Mouse (Mus musculus): ENCODE data around the gene Ivl. TPM values are rescaled to one million over a fixed set of nuclear protein-coding genes. Genes with fewer than 3 reads are reported as not detected.

The Ivl gene
- not detected for polyA plus RNA-seq (2017; shearing (Covaris generic))

DNA sequence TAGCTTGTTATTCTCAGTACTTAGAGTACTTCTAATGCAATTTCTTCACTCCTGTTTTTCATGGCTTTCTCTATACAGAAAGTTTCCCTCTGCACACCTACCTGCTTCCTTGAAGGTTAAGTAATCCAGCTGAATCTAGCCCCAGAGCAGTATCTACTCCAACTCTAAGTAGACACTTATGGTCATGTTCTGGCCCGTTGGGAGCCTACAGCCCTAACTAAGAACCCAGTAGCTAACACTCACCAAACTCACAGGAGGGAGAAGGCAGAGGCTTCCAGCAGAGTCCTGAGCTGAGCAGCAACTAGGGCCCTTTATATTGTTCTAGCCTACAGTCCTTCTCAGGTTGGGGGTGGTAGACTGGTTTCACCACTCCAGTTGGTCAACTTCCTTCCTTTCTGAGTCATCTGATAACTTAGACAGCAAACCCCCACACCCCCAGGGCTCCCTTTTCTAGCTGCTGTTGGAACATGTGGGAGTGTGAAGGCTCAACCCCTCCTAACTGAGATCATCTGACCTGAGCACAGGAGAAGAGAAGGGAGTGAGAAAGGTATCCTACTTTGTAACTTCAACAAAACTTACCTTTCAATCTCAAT is at the start of gene Ivl:
Ivl (minus strand) TSS at position 287 of the 593 bp plus-strand sequence.
- ATAC-seq = no peak

DNA sequence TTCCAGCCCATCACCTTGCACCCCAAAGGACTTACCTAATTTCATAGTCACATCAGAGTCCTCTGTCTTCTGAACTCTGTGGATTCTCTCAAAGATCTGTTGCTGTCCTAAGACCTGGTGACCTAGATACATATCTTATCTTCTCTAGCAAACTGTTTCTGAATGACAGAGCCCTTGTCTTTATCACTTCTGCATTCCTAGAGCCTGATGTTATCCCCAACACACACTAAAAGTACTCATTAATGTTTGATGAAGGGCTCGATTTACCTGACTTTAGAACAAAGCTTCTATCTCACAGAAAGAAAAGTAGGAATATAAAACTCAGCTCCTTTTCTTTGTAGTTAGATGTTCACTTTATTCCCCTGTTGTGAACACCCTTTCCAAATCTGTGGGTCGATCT is 48.0 kb upstream of the Ivl start, which contains the start of gene Lce6a:
Lce6a (minus strand) TSS at position 101 of the 400 bp plus-strand sequence.
- ATAC-seq = no peak

DNA sequence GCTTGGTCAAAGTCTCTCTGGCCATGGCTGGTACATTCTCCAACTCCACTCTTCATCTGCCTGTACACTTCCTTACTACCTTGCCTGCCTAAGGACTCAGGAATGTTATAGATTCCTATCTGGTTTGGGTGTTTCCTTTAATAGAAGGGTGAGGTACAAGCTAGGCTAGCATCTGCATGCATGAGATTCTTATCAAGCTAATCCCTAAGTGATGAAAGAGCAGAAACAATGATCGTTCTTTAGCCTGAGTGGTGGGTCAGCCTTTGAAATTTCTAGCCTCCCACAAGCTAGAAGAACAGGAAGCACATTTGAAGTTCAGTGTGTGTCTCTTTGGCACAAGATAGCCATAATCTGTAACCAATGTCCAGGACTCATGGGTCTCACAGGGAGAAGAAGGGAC is 36.3 kb upstream of the Ivl start:
- no peak for ATAC-seq

DNA sequence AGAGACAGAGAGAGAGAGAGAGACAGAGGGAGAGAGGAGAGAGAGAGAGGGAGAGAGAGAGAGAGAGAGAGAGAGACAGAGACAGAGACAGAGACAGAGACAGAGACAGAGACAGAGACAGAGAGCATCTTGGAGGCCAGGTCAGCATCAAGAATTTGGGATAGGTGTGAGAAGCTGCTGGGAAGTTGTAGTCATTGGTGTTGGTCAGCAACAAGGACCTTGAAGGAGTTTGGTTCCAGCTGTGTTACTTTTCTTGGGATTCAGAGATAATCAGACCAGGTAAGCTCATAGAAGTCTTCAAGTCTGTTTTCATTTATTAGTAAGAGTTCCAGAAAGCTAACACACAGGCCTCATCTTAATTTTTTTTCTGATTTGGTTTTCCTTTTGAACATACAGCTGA is 33.9 kb upstream of the Ivl start, which contains the start of gene 2210017I01Rik:
2210017I01Rik (minus strand) TSS at position 101 of the 400 bp plus-strand sequence.
- ATAC-seq = no peak

DNA sequence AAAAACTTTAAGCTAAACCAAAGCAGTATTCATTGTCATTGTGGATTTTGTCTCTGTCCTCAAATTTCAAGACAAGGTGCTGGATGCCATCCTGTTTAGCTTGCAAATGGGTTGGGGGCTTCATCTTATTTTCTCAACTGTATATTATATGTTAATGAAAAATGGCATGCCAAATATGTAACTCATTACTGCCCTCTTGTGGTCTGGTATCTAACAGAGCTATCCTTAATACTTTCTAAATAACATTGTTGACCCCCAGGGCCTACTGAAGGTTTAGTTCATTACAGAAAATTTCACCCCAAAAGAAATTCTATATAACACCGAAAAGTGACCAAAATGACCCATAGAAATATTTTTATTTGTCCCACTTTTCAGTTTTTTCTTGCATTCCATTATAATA is 28.6 kb upstream of the Ivl start:
- no peak for ATAC-seq

DNA sequence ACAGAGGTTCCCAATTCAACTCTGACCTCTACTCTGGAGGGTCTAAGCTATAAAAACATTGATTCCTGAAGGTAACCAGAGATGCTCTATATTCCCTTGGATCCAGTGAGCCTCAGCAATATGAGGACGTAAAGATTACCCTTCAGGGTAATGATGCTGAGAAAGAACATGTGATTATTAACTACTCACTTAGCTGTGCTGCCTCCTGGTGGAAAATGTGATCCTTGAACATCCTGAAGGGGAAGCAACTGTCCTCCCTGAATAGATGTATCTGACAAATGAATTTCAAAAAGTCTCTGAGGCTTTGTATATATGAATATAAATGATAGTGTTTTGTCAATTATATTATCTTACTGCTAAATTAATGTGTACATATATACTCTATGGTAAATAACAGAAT is 26.9 kb upstream of the Ivl start:
- ATAC-seq = no peak

DNA sequence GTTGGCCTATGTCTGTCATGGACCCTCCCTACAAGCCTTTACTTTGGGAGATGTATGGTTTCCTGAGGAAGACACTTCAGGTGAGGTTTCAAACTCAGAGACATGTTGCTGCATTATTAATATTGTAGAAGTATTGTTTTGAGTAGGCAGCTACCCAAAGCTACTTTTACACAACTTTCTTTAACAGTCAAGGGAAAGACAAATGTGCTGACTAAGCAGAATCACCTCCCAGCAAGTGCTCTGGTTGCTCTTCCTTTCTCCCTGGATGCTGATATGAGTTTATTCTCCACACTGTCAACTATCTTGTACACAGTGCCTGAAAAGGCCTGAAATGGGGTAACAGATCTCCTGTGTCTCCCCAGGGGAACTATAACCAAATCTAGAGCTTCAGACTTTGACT is 26.4 kb upstream of the Ivl start:
- no peak for ATAC-seq

DNA sequence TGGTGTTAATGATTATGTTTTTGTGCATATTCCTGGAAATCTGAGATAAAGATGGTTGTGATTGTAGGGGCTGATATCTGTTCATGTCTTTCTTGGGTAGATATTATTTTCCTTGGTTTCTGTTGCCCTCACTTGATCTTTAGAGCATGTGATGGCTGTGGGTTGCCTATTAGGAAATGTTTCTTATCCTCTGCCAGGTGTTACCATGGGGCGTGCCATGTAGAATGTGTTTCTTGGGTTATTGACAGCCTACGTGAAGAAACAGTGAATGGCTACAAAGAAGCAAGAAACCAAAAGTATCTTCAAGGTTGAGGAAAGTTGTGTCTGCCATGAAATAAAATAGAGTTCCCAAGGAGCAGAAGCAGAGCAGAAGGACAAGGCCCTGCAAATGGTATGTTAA is 24.9 kb upstream of the Ivl start:
- no peak for ATAC-seq

DNA sequence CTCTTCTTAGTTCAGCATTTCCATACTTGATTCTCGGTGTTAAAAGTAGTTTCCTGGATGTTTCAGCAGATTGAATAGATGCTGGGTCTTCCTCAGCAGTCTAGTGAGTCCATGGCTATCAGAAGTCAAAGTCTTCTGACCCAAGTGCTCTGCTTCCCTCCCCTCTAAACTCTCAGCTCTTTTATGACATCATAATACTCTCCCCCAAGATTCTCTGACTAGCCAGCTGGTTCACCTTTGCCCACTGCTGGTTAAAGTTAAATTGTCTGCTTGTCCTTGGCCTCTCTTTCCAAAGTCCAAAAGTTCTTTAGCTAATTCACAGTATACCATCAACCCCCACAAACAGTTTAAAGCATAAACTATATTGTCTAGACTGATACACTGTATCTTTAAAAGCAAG is 15.3 kb upstream of the Ivl start, which contains the start of gene Smcp:
Smcp (minus strand) TSS at position 140 of the 400 bp plus-strand sequence.
- ATAC-seq = no peak

DNA sequence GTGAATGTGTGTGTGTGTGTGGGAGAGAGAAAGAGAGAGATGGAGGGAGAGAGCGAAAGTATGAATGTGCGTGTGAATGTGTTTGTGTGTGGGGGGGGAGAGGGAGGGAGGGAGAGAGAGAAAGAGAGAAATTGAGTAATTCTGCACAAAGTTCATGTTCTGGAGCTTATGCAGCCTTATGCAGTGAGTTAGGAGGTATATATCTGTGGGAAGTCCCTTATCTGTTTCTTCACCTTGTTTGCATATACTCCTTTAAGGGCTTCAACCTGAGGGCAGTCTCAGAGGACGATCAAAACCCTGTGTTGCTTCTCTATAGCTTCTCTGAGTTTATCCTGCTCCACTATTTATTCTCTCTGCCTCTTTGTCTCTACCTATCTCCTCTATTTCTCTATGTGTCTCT is 13.7 kb upstream of the Ivl start:
- no peak for ATAC-seq

DNA sequence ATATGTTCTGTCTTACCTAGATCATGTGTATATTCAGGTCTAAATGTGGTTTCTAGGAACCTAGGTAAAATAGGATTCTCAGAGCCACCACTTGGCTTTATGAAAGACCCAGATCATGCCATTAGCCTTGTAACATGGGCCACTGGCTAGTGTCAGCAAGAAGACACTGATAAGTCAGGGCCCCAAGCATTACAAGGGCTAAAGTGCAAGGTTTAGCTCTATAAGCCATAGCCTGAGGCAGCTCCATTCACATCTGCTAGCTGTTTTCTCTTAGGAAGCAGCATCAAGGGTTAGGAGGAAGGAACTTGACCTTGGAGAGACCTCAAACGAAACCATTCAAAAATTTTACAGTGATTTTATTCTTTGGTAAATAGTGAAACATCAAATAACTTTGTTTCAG is 11.5 kb upstream of the Ivl start:
- no peak for ATAC-seq

DNA sequence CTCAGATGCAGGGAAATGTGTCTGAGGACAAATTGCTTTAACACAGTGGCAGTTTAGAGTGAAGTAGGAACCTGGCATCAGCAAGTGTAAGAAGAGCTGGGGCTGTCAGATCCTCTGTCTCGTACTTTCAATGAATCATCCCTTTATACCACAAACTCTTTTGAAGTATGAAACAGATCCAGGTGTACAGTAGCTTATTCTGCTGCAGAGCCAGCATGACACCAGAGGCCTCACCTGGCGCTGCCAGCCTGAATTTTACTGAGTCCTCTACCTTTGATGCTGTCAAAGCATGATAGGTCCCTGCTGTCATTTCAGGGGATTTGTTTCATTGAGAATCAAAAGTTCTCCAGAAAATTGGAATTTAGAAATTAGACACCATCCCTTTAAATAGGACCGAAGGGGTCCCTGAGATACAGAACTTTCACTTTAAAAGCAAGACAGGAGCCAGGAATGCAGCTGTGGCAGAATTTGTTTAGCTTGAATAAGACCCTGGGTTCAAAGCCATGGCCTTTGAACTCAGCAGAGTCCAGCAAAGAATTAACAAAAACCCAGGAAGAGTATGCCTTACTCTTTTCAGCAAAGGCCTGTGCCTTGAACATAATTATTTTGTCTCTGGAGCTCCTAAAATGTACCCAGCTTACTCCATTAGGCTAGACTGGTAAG is 9.8 kb upstream of the Ivl start:
- ATAC-seq = no peak

DNA sequence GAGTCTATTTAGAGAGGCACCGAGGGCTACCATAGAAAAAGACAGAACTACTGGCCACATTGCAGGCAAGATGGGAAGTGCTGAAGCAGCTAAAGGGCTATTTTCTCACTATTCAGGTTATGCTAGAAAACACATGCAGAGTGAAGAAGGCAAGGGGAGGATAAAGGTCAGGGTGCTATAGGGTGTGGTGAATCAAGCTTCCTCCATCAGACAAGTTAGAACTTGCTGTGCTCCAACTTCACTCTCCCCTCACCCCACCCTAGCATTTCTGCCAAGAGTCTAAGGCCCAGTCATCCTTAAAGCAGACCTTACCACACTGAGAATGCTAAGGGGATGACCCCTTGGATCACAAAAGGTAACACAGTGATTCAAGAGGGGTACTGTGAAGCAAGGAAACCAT is 6.0 kb upstream of the Ivl start:
- no peak for ATAC-seq

DNA sequence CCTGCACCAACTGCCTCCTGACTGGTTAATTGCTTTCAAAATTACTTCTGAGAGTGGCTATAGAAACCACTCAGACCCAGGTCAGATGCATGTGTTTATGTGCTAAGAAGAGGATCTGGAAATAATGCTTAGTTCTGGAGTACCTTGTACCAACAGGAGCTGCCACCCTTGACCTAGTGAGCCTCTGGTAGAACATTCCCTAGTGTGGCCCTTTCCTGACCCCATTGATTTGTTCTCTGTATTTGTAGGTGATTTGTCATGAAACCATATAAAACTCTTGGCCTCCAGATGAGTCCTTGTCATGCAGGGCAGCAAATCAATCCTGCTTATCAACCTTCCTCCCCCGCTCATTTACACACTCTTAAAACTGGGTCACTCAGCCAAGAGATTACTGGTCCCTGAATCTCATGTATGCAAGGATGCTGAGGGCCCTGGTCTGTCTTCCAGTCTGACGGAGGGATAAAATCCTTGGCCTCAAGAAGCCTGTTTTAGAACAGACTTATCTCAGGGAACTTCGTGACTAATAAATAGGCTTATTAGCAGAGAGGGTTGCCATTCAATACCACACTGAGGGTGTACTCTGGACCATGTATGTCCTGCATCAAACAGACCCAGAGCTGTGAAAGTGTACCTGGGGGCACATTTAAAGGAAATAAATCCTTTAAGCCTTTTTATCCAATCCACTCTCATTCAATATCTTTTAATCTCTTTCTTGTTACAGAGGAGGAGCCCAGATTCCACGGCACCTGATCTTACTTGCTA is 5.3 kb upstream of the Ivl start:
- no peak for ATAC-seq

DNA sequence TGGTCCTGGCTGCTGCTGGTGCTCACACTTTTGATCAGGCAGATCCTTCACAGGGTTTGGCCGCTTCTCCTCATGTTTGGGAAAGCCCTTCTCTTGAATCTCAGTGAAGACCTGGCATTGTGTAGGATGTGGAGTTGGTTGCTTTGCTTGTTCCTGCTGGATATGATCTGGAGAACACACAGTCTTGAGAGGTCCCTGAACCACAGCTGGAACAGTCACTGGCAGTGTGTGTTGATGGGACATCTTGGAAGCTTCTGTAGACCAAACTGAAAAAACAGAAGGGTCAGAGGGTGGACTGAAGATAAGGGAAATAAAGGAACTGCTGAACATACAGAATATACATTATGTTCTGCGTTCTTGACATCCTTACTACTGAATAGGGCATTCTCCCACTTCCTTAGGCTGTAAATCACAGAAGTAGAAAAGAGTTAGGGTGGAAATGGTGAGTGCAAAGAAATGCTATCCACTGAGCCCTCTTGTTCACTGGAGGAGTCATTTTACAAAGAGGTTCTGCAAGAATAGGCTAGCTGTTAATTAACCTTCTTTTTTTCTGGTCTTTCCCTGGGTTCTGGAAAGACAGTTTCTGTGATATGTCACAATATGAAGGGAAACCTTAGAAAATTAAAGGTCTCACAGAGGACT is 900 bp downstream of the Ivl start:
- ATAC-seq = no peak

DNA sequence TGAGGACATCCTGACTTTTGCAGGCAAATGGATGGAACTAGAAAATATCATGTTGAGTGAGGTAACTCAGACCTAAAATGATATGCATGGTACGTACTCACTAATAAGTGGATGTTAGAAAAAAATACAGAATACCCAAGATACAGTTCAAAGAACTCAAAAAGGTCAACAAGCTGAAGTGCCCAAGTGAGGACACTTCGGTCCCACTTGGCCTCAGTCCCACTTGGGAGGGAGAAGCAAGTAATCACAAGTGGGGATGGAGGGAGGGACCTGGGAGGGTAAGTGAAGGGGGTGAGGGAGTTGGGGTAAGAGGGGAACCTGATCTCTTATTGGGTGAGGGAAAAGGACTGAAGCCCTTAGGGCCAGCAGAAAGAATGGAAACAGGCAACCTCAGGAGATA is 4.8 kb downstream of the Ivl start:
- ATAC-seq = no peak

DNA sequence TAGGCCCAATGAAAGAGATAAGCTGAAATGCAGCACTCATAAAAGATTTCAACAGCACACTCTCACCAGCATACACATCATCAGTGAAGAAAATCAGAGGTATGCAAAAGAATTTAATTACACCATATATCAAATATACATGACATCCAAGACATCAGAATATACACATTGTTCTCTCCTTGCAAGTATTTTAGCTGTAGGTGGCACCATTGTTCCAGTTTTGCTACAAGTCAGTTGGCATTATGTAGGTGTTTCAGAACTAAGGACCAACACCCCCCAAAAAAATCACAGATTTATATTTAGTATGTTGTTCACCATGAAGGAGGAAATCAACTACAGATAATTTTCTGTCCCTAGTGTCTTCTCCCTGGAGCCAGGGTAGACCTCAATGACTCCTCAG is 8.1 kb downstream of the Ivl start:
- no peak for ATAC-seq

DNA sequence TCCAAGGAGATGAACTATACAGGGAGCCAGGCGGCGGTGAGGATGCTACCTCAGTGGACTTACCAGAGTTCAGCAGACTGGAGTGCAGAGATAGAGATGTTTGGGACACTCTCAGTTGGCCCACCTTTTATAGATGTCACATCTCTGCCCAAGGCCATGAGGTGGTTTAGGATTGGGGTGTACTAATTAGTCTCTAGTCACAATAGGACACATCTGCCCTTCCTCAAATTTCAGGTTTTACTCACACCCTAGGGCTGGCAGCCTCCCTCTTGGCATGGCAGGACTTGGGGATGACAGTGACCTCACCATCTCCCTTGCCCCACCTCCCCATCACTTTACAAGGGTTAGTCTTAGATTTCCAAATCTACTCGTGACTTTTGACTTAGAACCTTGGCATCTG is 39.1 kb downstream of the Ivl start, which contains the start of gene 2310046K23Rik:
2310046K23Rik (minus strand) TSS at position 101 of the 400 bp plus-strand sequence.
- no peak for ATAC-seq

Other genes starting within 250 kb of the Ivl start
- gene Sprr2d, start 234.6 kb downstream of the Ivl start, polyA plus RNA-seq (2017; shearing (Covaris generic)) = not detected
- gene Sprr2e, start 221.6 kb downstream of the Ivl start, polyA plus RNA-seq (2017; shearing (Covaris generic)) = not detected
- gene Sprr2f, start 208.5 kb downstream of the Ivl start, polyA plus RNA-seq (2017; shearing (Covaris generic)) = not detected
- not detected for gene Sprr2h, start 188.1 kb downstream of the Ivl start, polyA plus RNA-seq (2017; shearing (Covaris generic))
- not detected for gene Sprr2i, start 165.7 kb downstream of the Ivl start, polyA plus RNA-seq (2017; shearing (Covaris generic))
- not detected for gene Sprr2j-ps, start 155.7 kb downstream of the Ivl start, polyA plus RNA-seq (2017; shearing (Covaris generic))
- gene Gm9774, start 144.3 kb downstream of the Ivl start, polyA plus RNA-seq (2017; shearing (Covaris generic)) = 10 to 100 TPM in 1 of 2 experiments, 1 to 10 TPM in 1; 8.6 to 10.3 TPM
- gene Sprr2k, start 141.2 kb downstream of the Ivl start, polyA plus RNA-seq (2017; shearing (Covaris generic)) = not detected
- not detected for gene Sprr1b, start 134.9 kb downstream of the Ivl start, polyA plus RNA-seq (2017; shearing (Covaris generic))
- gene Sprr3, start 115.0 kb downstream of the Ivl start, polyA plus RNA-seq (2017; shearing (Covaris generic)) = not detected
- gene Sprr1a, start 87.8 kb downstream of the Ivl start, polyA plus RNA-seq (2017; shearing (Covaris generic)) = not detected
- not detected for gene Sprr4, start 73.2 kb downstream of the Ivl start, polyA plus RNA-seq (2017; shearing (Covaris generic))
- gene 2310046K23Rik, start 39.2 kb downstream of the Ivl start, polyA plus RNA-seq (2017; shearing (Covaris generic)) = not detected
- not detected for gene Smcp, start 15.3 kb upstream of the Ivl start, polyA plus RNA-seq (2017; shearing (Covaris generic))
- not detected for gene 2210017I01Rik, start 33.8 kb upstream of the Ivl start, polyA plus RNA-seq (2017; shearing (Covaris generic))
- gene Lce6a, start 47.9 kb upstream of the Ivl start, polyA plus RNA-seq (2017; shearing (Covaris generic)) = not detected
- gene Lce1a1, start 74.6 kb upstream of the Ivl start, polyA plus RNA-seq (2017; shearing (Covaris generic)) = not detected
- gene Lce1b, start 83.2 kb upstream of the Ivl start, polyA plus RNA-seq (2017; shearing (Covaris generic)) = not detected
- not detected for gene Lce1a2, start 96.6 kb upstream of the Ivl start, polyA plus RNA-seq (2017; shearing (Covaris generic))
- gene Lce1c, start 105.5 kb upstream of the Ivl start, polyA plus RNA-seq (2017; shearing (Covaris generic)) = not detected
- not detected for gene Lce1d, start 113.5 kb upstream of the Ivl start, polyA plus RNA-seq (2017; shearing (Covaris generic))
- gene Lce1e, start 135.3 kb upstream of the Ivl start, polyA plus RNA-seq (2017; shearing (Covaris generic)) = not detected
- gene Lce1f, start 146.6 kb upstream of the Ivl start, polyA plus RNA-seq (2017; shearing (Covaris generic)) = not detected
- gene Gm38119, start 165.4 kb upstream of the Ivl start, polyA plus RNA-seq (2017; shearing (Covaris generic)) = not detected
- gene Lce1g, start 178.6 kb upstream of the Ivl start, polyA plus RNA-seq (2017; shearing (Covaris generic)) = not detected
- gene Lce1h, start 191.3 kb upstream of the Ivl start, polyA plus RNA-seq (2017; shearing (Covaris generic)) = not detected
- gene Lce1i, start 205.2 kb upstream of the Ivl start, polyA plus RNA-seq (2017; shearing (Covaris generic)) = not detected
- gene Lce1j, start 216.8 kb upstream of the Ivl start, polyA plus RNA-seq (2017; shearing (Covaris generic)) = not detected
- gene Lce1k, start 234.2 kb upstream of the Ivl start, polyA plus RNA-seq (2017; shearing (Covaris generic)) = not detected